Mouse (Mus musculus) limb, embryonic 11.5 days (tissue): ENCODE data around the gene Lemd2. TPM values are rescaled to one million over a fixed set of nuclear protein-coding genes. Genes with fewer than 3 reads are reported as not detected.

Experiments used
- ATAC-seq: fragments of 200-750 bp; cut with Nextera tagmentation; 2 replicates; pipeline ENCODE4 v1.8.0; 2017; ENCODE audit warnings: low read depth; ENCODE audit not compliant: insufficient number of reproducible peaks, low FRiP score, low TSS enrichment
- DNase-seq: peaks from one replicate; pipeline ENCODE4 v3.0.0-alpha.2; 2015; ENCODE audit warnings: low spot score
- H3K27ac ChIP-seq: fragments of 300-500 bp; sonication (generic); replicated peaks from 2 replicates; pipeline ENCODE4 v1.5.1; 2014; ENCODE audit warnings: low read depth, mild to moderate bottlenecking, low read length
- H3K27me3 ChIP-seq: fragments of 300-500 bp; sonication (generic); 2 replicates; pipeline ENCODE4 v1.6.1; 2014; ENCODE audit warnings: mild to moderate bottlenecking, low read length, mixed read lengths; ENCODE audit not compliant: control insufficient read depth, insufficient read depth
- H3K36me3 ChIP-seq: fragments of 300-500 bp; sonication (generic); 2 replicates; pipeline ENCODE4 v1.6.1; 2014; ENCODE audit warnings: mild to moderate bottlenecking, low read length, moderate library complexity, mixed read lengths; ENCODE audit not compliant: control insufficient read depth, insufficient read depth
- H3K4me1 ChIP-seq: fragments of 300-500 bp; sonication (generic); 2 replicates; pipeline ENCODE4 v1.6.1; 2014; ENCODE audit warnings: low read length, mixed read lengths; ENCODE audit not compliant: control insufficient read depth, insufficient read depth
- H3K4me2 ChIP-seq: fragments of 300-500 bp; sonication (generic); 2 replicates; pipeline ENCODE4 v1.6.1; 2014; ENCODE audit warnings: low read depth, mild to moderate bottlenecking, moderate library complexity; ENCODE audit not compliant: severe bottlenecking
- H3K4me3 ChIP-seq: fragments of 300-500 bp; sonication (generic); 2 replicates; pipeline ENCODE4 v1.5.1; 2014; ENCODE audit warnings: low read depth, low read length
- H3K9ac ChIP-seq: fragments of 300-500 bp; sonication (generic); 2 replicates; pipeline ENCODE4 v1.6.1; 2014; ENCODE audit warnings: mild to moderate bottlenecking, low read length
- H3K9me3 ChIP-seq: fragments of 300-500 bp; sonication (generic); 2 replicates; pipeline ENCODE4 v1.6.1; 2016; ENCODE audit warnings: low read length; ENCODE audit not compliant: control insufficient read depth
- WGBS: fragments of 180-500 bp; shearing (Covaris S2); extraction: QIAGEN DNeasy Blood & Tissue Kit; methylation state at CpG from one replicate; pipeline ENCODE4 v1.1.7; 2014; 5-methylcytosine and 5-hydroxymethylcytosine counted together
- polyA plus RNA-seq: library from polyadenylated mRNA; unstranded; fragments of >200 nt; fragmentation: Nextera tagmentation; extraction: Ambion mirVana; gene quantifications from 2 replicates; pipeline ENCODE4 v1.2.1, GENCODE M21; 2014

Gene Lemd2
- polyA plus RNA-seq: 14.2 and 15.8 TPM in 2 replicates

GRCm38 (mm10) chr17:27204075-27204909 is at the start of gene Lemd2:
TSS of gene Lemd2 (minus strand) at chr17:27204469.
- Histone ChIP-seq H3K27me3 (no peaks in the 10 kb centered on the region), H3K9me3 (no peaks in the 10 kb centered on the region), H3K36me3 (peaks cover 5% of the 10 kb centered on the region; the same call in 1 of the 2 replicates), H3K4me3 (peak within 1 kb of the TSS; percentile 89), H3K4me2 (peak within 1 kb of the TSS; percentile 93), H3K27ac (peak within 1 kb of the TSS; percentile 92), H3K9ac (peak within 1 kb of the TSS; percentile 98), H3K4me1 (peaks cover 57% of the 10 kb centered on the region)
- DNase-seq (peak; percentile 96), ATAC-seq (peak; percentile 70)
- 5% methylated on average over 81 of the region's 97 CpGs for WGBS

GRCm38 (mm10) chr17:27251150-27251549 is 46.9 kb upstream of the Lemd2 start:
- ATAC-seq (no peak), DNase-seq (no peak)
- 74% methylated on average over 6 of the region's 6 CpGs for WGBS
- H3K36me3 ChIP-seq: no peaks in the 10 kb centered on the region
- H3K27me3 ChIP-seq: no peaks in the 10 kb centered on the region
- H3K4me2 ChIP-seq: no peak overlapping the region
- no peak overlapping the region for H3K4me3 ChIP-seq
- H3K4me1 ChIP-seq: no peaks in the 10 kb centered on the region
- H3K27ac ChIP-seq: no peak overlapping the region
- H3K9ac ChIP-seq: no peak overlapping the region
- no peaks in the 10 kb centered on the region for H3K9me3 ChIP-seq

GRCm38 (mm10) chr17:27250461-27250860 is 46.2 kb upstream of the Lemd2 start:
- 20% methylated on average over 4 of the region's 4 CpGs for WGBS
- Histone ChIP-seq H3K36me3 (no peaks in the 10 kb centered on the region), H3K9ac (no peak overlapping the region), H3K9me3 (no peaks in the 10 kb centered on the region), H3K27me3 (no peaks in the 10 kb centered on the region), H3K4me2 (no peak overlapping the region), H3K4me1 (no peaks in the 10 kb centered on the region), H3K4me3 (no peak overlapping the region), H3K27ac (no peak overlapping the region)
- DNase-seq (no peak), ATAC-seq (no peak)

GRCm38 (mm10) chr17:27249073-27249472 is 44.8 kb upstream of the Lemd2 start:
- 76% methylated on average over 3 of the region's 3 CpGs for WGBS
- H3K27me3 ChIP-seq: no peaks in the 10 kb centered on the region
- H3K4me1 ChIP-seq: no peaks in the 10 kb centered on the region
- H3K9ac ChIP-seq: no peak overlapping the region
- no peak overlapping the region for H3K4me3 ChIP-seq
- H3K9me3 ChIP-seq: no peaks in the 10 kb centered on the region
- H3K4me2 ChIP-seq: no peak overlapping the region
- DNase-seq (no peak), ATAC-seq (no peak)
- no peaks in the 10 kb centered on the region for H3K36me3 ChIP-seq
- H3K27ac ChIP-seq: no peak overlapping the region

- no peak overlapping the region for H3K4me3 ChIP-seq
- DNase-seq: no peak
- H3K9ac ChIP-seq: no peak overlapping the region
- ATAC-seq: no peak
- H3K27ac ChIP-seq: no peak overlapping the region
- no peaks in the 10 kb centered on the region for H3K9me3 ChIP-seq
- no peaks in the 10 kb centered on the region for H3K4me1 ChIP-seq
- WGBS: 92% methylated on average over 6 of the region's 6 CpGs
- H3K36me3 ChIP-seq: no peaks in the 10 kb centered on the region
- H3K27me3 ChIP-seq: no peaks in the 10 kb centered on the region
- H3K4me2 ChIP-seq: no peak overlapping the region
Measured at GRCm38 (mm10) chr17:27247680-27248386, 43.6 kb upstream of the Lemd2 start.

- H3K27ac ChIP-seq: no peak overlapping the region
- DNase-seq (no peak), ATAC-seq (no peak)
- H3K9me3 ChIP-seq: no peaks in the 10 kb centered on the region
- no peaks in the 10 kb centered on the region for H3K36me3 ChIP-seq
- no peak overlapping the region for H3K4me3 ChIP-seq
- no peak overlapping the region for H3K9ac ChIP-seq
- H3K4me1 ChIP-seq: no peaks in the 10 kb centered on the region
- H3K27me3 ChIP-seq: no peaks in the 10 kb centered on the region
- H3K4me2 ChIP-seq: no peak overlapping the region
- 51% methylated on average over 10 of the region's 10 CpGs for WGBS
Measured at GRCm38 (mm10) chr17:27245851-27246381, 41.6 kb upstream of the Lemd2 start.

- no peak for ATAC-seq
- 77% methylated on average over 4 of the region's 4 CpGs for WGBS
- Histone ChIP-seq H3K4me1 (no peaks in the 10 kb centered on the region), H3K9me3 (no peaks in the 10 kb centered on the region), H3K27ac (no peak overlapping the region), H3K9ac (no peak overlapping the region), H3K36me3 (no peaks in the 10 kb centered on the region), H3K4me3 (no peak overlapping the region), H3K27me3 (no peaks in the 10 kb centered on the region), H3K4me2 (no peak overlapping the region)
- DNase-seq: no peak
Measured at GRCm38 (mm10) chr17:27244912-27245311, 40.6 kb upstream of the Lemd2 start.
